Mouse (Mus musculus) liver, embryonic 14.5 days (tissue): ENCODE measurements around the gene Rbpjl. TPM values are rescaled to one million over a fixed set of nuclear protein-coding genes. Genes with fewer than 3 reads are reported as not detected.

Experiments used
- ATAC-seq: fragments of 200-750 bp; cut with Nextera tagmentation; 2 replicates; pipeline ENCODE4 v1.8.0; 2017; ENCODE audit warnings: moderate number of reproducible peaks, mild to moderate bottlenecking, moderate library complexity; ENCODE audit not compliant: insufficient read depth
- DNase-seq, 3 experiments: peaks; one replicate each; pipeline ENCODE4 v3.0.0-alpha.2; 2012 to 2013; ENCODE audit warnings: low read depth in 3 of 3, low spot score in 3 of 3
- H3K27ac ChIP-seq: fragments of 300-500 bp; sonication (generic); 2 replicates; pipeline ENCODE4 v1.5.1; 2014; ENCODE audit warnings: moderate library complexity, mild to moderate bottlenecking, control low read depth, inconsistent platforms
- H3K27me3 ChIP-seq: fragments of 300-500 bp; sonication (generic); 2 replicates; pipeline ENCODE4 v1.6.1; 2014; ENCODE audit warnings: mild to moderate bottlenecking, low read length, moderate library complexity; ENCODE audit not compliant: control insufficient read depth, insufficient read depth
- H3K36me3 ChIP-seq: fragments of 300-500 bp; sonication (generic); replicated peaks from 2 replicates; pipeline ENCODE4 v1.6.1; 2014; ENCODE audit warnings: low read depth; ENCODE audit not compliant: control insufficient read depth, insufficient read depth
- H3K4me1 ChIP-seq, 2 experiments: fragments of 200-500 bp in 1 of 2; fragments of 300-500 bp in 1 of 2; sonication (generic) in 1 of 2; replicated peaks; 2 replicates each; pipeline ENCODE4 v1.6.1; 2012 to 2014; ENCODE audit warnings: antibody characterized with exemption in 1 of 2, inconsistent platforms in 1 of 2, low read length in 1 of 2; ENCODE audit not compliant: control insufficient read depth in 2 of 2, insufficient read depth in 2 of 2
- H3K4me2 ChIP-seq: fragments of 300-500 bp; sonication (generic); 2 replicates; pipeline ENCODE4 v1.6.1; 2014; ENCODE audit warnings: low read depth, mild to moderate bottlenecking, control low read depth, moderate library complexity
- H3K4me3 ChIP-seq, 2 experiments: fragments of 200-500 bp in 1 of 2; fragments of 300-500 bp in 1 of 2; sonication (generic) in 1 of 2; 2 replicates each; pipeline ENCODE4 v1.5.1; 2012 to 2014; ENCODE audit warnings: low read depth in 2 of 2, low read length in 2 of 2, mild to moderate bottlenecking in 2 of 2, control low read depth in 1 of 2, inconsistent platforms in 1 of 2, moderate library complexity in 1 of 2; ENCODE audit not compliant: insufficient read depth in 1 of 2
- H3K9ac ChIP-seq: fragments of 300-500 bp; sonication (generic); replicated peaks from 2 replicates; pipeline ENCODE4 v1.6.1; 2014; ENCODE audit warnings: mild to moderate bottlenecking, control low read depth, moderate library complexity
- H3K9me3 ChIP-seq: fragments of 300-500 bp; sonication (generic); 2 replicates; pipeline ENCODE4 v1.6.1; 2016; ENCODE audit warnings: low read length, mixed read lengths; ENCODE audit not compliant: control insufficient read depth
- CTCF ChIP-seq: IDR thresholded peaks from 2 replicates; pipeline ENCODE4 v1.5.1; 2016; ENCODE audit warnings: antibody characterized with exemption, low read depth, control low read depth
- EP300 ChIP-seq: IDR thresholded peaks from 2 replicates; pipeline ENCODE4 v1.6.1; 2016; ENCODE audit warnings: antibody characterized with exemption, low read depth
- WGBS: fragments of 180-500 bp; shearing (Covaris S2); extraction: QIAGEN DNeasy Blood & Tissue Kit; methylation state at CpG from one replicate; pipeline ENCODE4 v1.1.7; 2014; ENCODE audit not compliant: insufficient replicate concordance; 5-methylcytosine and 5-hydroxymethylcytosine counted together
- polyA plus RNA-seq, 2 experiments: library from polyadenylated mRNA; depleted of rRNA in 1 of 2; stranded (reverse) in 1 of 2; unstranded in 1 of 2; fragments of >200 nt; fragmentation: Nextera tagmentation in 1 of 2; extraction: Ambion mirVana in 1 of 2; gene quantifications; 2 replicates each; pipeline versions ENCODE4 v1.2.1 to v1.2.3; 2012 to 2014

The Rbpjl gene
- polyA plus RNA-seq, 2 experiments: 0.05 to 0.06 TPM

DNA sequence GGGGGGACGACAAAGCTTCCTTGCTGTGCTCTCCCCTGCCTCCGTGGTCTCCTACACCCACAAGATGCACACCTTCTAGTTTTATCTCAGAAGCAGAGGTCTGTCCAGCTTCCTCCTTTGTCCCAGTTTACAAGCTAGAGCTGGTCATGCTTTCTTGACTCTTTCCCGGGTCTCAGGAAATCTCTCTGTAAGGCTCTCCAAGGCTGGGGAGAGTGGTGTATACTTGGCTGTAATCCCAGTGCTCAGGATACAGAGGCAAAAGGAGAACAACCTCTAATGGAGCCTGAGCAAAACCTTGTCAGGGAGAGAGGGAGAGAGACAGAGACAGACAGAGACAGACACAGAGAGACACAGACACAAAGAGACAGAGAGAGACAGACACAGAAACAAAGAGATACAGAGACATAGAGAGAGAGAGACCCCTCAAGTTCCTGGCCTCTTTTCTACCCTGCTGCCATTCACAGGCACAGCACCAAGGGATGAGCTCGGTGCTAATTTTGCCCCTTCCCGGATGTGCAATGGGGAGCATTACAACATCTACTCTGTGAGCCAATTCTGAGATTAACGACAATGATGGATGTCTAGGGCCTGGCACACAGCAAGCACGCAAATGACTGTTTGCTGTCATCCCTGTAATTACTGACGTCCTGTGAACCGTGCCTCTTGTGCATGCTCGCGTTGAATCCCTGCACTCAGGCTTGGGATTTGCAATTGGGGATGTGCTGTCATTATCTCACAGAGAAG lies 19.1 kb upstream of the Rbpjl start:
- Histone ChIP-seq H3K9me3 (no peaks in the 10 kb centered on the region), H3K4me1 (0 out of 4 replicates have a peak, but pooled peaks cover 0 to 2% of the 10 kb centered on the region in 2 experiments), H3K9ac (no peak overlapping the region), H3K36me3 (no peaks in the 10 kb centered on the region), H3K27me3 (peaks cover 7% of the 10 kb centered on the region), H3K4me2 (no peak overlapping the region), H3K4me3 (no peak overlapping the region), H3K27ac (no peak overlapping the region)
- WGBS: 49% methylated on average over 11 of the region's 11 CpGs
- TF ChIP-seq EP300 (no peak), CTCF (no peak)
- ATAC-seq: no peak
- no peak for DNase-seq

DNA sequence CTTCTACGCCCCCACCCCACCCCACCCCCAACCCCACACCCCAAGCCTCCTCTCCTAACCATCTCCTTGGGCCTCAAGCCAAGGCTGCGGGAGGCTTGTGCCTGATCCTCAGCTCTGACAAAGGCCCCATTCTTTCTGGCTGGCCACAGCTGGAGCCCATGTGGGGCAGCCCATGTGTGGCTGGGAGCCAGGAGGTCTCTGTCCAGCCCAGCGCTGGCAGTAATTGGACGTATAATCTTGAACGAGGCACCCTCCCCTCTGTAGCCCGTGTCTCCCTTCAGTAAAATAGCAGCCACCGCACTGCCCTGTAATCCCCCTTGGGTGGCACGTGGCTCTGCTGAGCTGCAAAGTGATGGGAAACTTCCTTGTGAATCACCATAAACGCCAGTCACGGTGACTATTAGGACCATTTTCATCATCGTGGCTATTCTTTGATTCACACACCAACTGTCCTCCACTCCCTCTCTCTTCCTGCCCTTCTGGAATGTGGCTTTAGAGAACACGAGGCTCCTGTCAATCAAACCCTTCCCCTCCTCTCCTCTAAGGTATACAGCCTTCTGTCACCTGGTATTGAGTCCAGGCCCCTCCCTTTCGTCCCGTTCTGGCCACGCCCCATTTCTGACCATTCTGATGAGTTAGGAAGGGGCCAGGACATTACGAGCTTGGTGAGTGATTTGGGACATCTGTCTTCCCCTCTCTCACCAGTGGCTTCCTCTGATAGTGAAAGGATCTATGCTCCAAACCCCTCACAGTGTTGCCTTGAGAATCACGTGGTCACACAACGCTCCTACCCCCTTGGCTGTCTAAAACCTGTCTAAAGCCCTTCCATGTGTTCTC lies 16.8 kb upstream of the Rbpjl start:
- Histone ChIP-seq H3K9me3 (no peaks in the 10 kb centered on the region), H3K36me3 (no peaks in the 10 kb centered on the region), H3K4me2 (no peak overlapping the region), H3K4me3 (no peak overlapping the region), H3K27me3 (peaks cover 13% of the 10 kb centered on the region), H3K27ac (no peak overlapping the region), H3K9ac (no peak overlapping the region), H3K4me1 (0 out of 4 replicates have a peak, but pooled peaks cover 0 to 2% of the 10 kb centered on the region in 2 experiments)
- ATAC-seq (no peak), DNase-seq (no peak)
- TF ChIP-seq EP300 (no peak), CTCF (no peak)
- WGBS: 19% methylated on average over 18 of the region's 18 CpGs

GRCm38 (mm10) chr2:164386953-164387352 lies 16.0 kb upstream of the Rbpjl start:
- no peaks in the 10 kb centered on the region for H3K9me3 ChIP-seq
- no peak overlapping the region for H3K4me2 ChIP-seq
- 7% methylated on average over 8 of the region's 8 CpGs for WGBS
- ATAC-seq (no peak), DNase-seq (no peak)
- peak; percentile 68 for TF ChIP-seq CTCF
- no peak for TF ChIP-seq EP300
- no peaks in the 10 kb centered on the region for H3K36me3 ChIP-seq
- peaks cover 13% of the 10 kb centered on the region for H3K27me3 ChIP-seq
- no peak overlapping the region for H3K27ac ChIP-seq
- no peak overlapping the region for H3K9ac ChIP-seq
- H3K4me3 ChIP-seq: no peak overlapping the region
- 0 out of 4 replicates have a peak, but pooled peaks cover 0 to 2% of the 10 kb centered on the region in 2 experiments for H3K4me1 ChIP-seq

DNA sequence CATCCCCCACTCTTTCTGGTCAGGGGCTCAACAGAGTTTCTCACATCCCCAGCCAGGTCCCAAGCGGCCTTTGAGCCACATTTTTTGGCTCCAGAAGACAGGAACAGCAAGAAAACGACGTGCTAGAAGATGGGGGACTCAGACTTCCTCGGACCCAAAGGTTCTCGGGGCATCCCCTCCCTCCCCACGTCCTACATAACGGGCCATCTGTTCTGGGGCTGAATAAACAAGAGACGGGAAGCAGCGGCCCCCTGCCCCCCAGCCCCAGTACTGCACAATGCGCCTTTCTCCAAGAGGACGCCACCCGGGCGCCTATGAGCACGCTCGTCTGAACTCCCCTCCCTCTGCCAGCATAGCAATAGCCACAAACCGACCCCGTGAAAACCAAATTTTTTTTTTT lies 13.9 kb upstream of the Rbpjl start, which contains the start of gene Slpi:
Gene Slpi, minus strand, starts transcription at position 76 of the 400 bp plus-strand sequence.
- no peak for DNase-seq
- no peak within 1 kb of the TSS for H3K9ac ChIP-seq
- no peaks in the 10 kb centered on the region for H3K36me3 ChIP-seq
- no peak for ATAC-seq
- WGBS: 2% methylated on average over 17 of the region's 17 CpGs
- peak within 1 kb of the TSS; percentile 14; the same call in 1 of the 2 replicates for H3K4me2 ChIP-seq
- no peak within 1 kb of the TSS for H3K27ac ChIP-seq
- 0 out of 4 replicates have a peak, but pooled peaks cover 0 to 2% of the 10 kb centered on the region in 2 experiments for H3K4me1 ChIP-seq
- no peak for TF ChIP-seq CTCF
- no peak for TF ChIP-seq EP300
- H3K4me3 ChIP-seq: peak within 1 kb of the TSS; percentile 3 to 16; a peak in 3 of 4 replicates
- H3K27me3 ChIP-seq: peaks cover 13% of the 10 kb centered on the region
- H3K9me3 ChIP-seq: no peaks in the 10 kb centered on the region
